Mouse (Mus musculus) stomach, embryonic 14.5 days (tissue): Measurements from ENCODE around the gene Crisp4. TPM values are rescaled to one million over a fixed set of nuclear protein-coding genes. Genes with fewer than 3 reads are reported as not detected.

Source experiments
- ATAC-seq: fragments of 200-750 bp; cut with Nextera tagmentation; 2 replicates; pipeline ENCODE4 v1.8.0; 2017; ENCODE audit warnings: low read depth, moderate TSS enrichment; ENCODE audit not compliant: insufficient number of reproducible peaks, insufficient read depth, low FRiP score
- H3K27ac ChIP-seq: fragments of 300-500 bp; sonication (generic); 2 replicates; pipeline ENCODE4 v1.5.1; 2014; ENCODE audit warnings: mild to moderate bottlenecking, low read length, moderate library complexity, mixed read lengths
- H3K27me3 ChIP-seq: fragments of 300-500 bp; sonication (generic); 2 replicates; pipeline ENCODE4 v1.6.1; 2014; ENCODE audit warnings: low read length, control low read depth, mixed read lengths; ENCODE audit not compliant: control insufficient read depth, insufficient read depth
- H3K36me3 ChIP-seq: fragments of 300-500 bp; sonication (generic); 2 replicates; pipeline ENCODE4 v1.6.1; 2014; ENCODE audit warnings: mild to moderate bottlenecking, control low read depth, low read length, moderate library complexity, mixed read lengths; ENCODE audit not compliant: control insufficient read depth, insufficient read depth
- H3K4me1 ChIP-seq: fragments of 300-500 bp; sonication (generic); 2 replicates; pipeline ENCODE4 v1.6.1; 2014; ENCODE audit warnings: low read length, control low read depth, mixed read lengths; ENCODE audit not compliant: control insufficient read depth, insufficient read depth
- H3K4me2 ChIP-seq: fragments of 300-500 bp; sonication (generic); replicated peaks from 2 replicates; pipeline ENCODE4 v1.6.1; 2014; ENCODE audit warnings: low read depth, low read length, control low read depth
- H3K4me3 ChIP-seq: fragments of 300-500 bp; sonication (generic); 2 replicates; pipeline ENCODE4 v1.5.1; 2014; ENCODE audit warnings: low read depth, low read length, control low read depth
- H3K9ac ChIP-seq: fragments of 300-500 bp; sonication (generic); replicated peaks from 2 replicates; pipeline ENCODE4 v1.6.1; 2014; ENCODE audit warnings: low read depth, mild to moderate bottlenecking, control low read depth, low read length, moderate library complexity, mixed read lengths
- H3K9me3 ChIP-seq: fragments of 300-500 bp; sonication (generic); 2 replicates; pipeline ENCODE4 v1.6.1; 2016; ENCODE audit warnings: low read depth, low read length, control low read depth; ENCODE audit not compliant: control insufficient read depth
- WGBS: fragments of 180-500 bp; shearing (Covaris S2); extraction: QIAGEN DNeasy Blood & Tissue Kit; methylation state at CpG from one replicate; pipeline ENCODE4 v1.1.7; 2014; 5-methylcytosine and 5-hydroxymethylcytosine counted together
- polyA plus RNA-seq: library from polyadenylated mRNA; unstranded; fragments of >200 nt; fragmentation: Nextera tagmentation; extraction: Ambion mirVana; gene quantifications from 2 replicates; pipeline ENCODE4 v1.2.1, GENCODE M21; 2014

Gene Crisp4
- not detected in 2 replicates for polyA plus RNA-seq

DNA sequence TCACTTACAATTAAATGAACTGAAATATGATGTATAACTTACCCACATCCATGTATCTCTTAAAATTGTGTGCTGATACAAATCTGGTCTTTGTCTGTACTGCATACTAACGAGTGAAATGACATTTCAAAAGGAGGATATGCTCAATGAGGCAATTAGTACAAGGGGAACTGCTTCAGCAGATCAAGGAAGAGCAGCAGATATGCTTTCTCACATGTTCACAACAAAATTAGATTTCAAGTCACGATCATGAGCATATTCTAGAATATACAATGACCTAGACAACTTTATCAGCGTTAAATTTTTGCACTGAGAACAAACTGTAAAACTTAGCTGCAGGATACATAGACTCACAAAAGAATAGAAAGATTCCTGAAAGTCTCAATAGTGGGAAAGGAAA lies at the start of gene Crisp4:
Gene Crisp4, minus strand, starts transcription at position 101 of the 400 bp plus-strand sequence.
- ATAC-seq = no peak
- no peak within 1 kb of the TSS for H3K27ac ChIP-seq
- H3K27me3 ChIP-seq = no peaks in the 10 kb centered on the region
- no peaks in the 10 kb centered on the region for H3K4me1 ChIP-seq
- no peaks in the 10 kb centered on the region for H3K36me3 ChIP-seq
- 69% methylated on average over 3 of the region's 3 CpGs for WGBS
- no peak within 1 kb of the TSS for H3K9ac ChIP-seq
- no peak within 1 kb of the TSS for H3K4me3 ChIP-seq
- H3K4me2 ChIP-seq = no peak within 1 kb of the TSS
- H3K9me3 ChIP-seq = no peaks in the 10 kb centered on the region

DNA sequence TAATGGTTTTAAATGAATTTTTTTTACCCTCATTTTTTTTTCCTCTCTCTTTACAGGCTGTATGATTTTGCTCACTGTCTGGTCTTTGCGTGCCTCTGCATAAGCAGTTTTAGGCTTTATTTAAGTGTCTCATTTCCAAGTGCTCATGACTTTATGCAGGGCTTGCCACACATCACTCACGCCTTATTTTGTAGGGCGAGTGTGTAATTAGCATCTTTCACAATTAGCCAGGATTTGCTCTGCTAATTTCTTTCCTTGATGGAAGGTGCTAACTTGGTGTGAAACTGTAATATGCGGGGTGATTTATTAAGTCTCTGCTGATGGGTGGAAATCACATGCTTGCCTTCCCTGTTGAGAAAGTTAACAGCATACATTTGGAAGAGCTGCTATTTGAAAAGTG lies 46.0 kb upstream of the Crisp4 start:
- Histone ChIP-seq H3K4me2 (no peak overlapping the region), H3K27ac (no peak overlapping the region), H3K9ac (no peak overlapping the region), H3K4me3 (no peak overlapping the region), H3K27me3 (no peaks in the 10 kb centered on the region), H3K9me3 (no peaks in the 10 kb centered on the region), H3K4me1 (no peaks in the 10 kb centered on the region), H3K36me3 (no peaks in the 10 kb centered on the region)
- 40% methylated on average over 4 of the region's 4 CpGs for WGBS
- no peak for ATAC-seq

- Histone ChIP-seq H3K27ac (no peak overlapping the region), H3K9ac (no peak overlapping the region), H3K27me3 (no peaks in the 10 kb centered on the region), H3K4me2 (no peak overlapping the region), H3K36me3 (no peaks in the 10 kb centered on the region), H3K4me3 (no peak overlapping the region), H3K4me1 (no peaks in the 10 kb centered on the region), H3K9me3 (no peaks in the 10 kb centered on the region)
- ATAC-seq = no peak
- 13% methylated on average over 1 of the region's 1 CpGs for WGBS
These were observed 45.3 kb upstream of the Crisp4 start for GRCm38 (mm10) chr1:18190714-18191712.

- no peaks in the 10 kb centered on the region for H3K36me3 ChIP-seq
- WGBS = 85% methylated on average over 3 of the region's 3 CpGs
- no peaks in the 10 kb centered on the region for H3K27me3 ChIP-seq
- no peak overlapping the region for H3K4me3 ChIP-seq
- H3K4me2 ChIP-seq = no peak overlapping the region
- no peak overlapping the region for H3K27ac ChIP-seq
- H3K4me1 ChIP-seq = no peaks in the 10 kb centered on the region
- no peaks in the 10 kb centered on the region for H3K9me3 ChIP-seq
- H3K9ac ChIP-seq = no peak overlapping the region
- ATAC-seq = no peak
These were observed 35.5 kb upstream of the Crisp4 start for GRCm38 (mm10) chr1:18181167-18181566.

DNA sequence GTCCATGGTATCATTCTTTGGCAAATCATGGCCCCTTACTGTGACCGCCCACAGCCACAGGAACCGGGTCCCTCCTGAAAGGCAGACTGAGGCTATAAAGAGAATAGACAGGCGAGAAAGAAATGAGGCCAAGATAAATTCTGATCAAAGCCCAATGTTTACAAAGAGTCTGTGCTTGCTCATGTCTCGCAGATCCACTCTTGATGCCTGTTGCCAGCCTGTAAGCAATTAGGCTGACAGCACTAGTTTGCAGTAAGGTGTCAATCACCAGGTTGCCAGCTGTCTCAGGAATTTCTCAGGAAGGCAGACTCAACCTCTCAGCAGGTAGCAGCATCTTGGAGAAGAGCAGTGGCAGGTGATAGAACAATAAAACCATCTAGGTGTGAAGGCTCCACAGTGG lies 24.9 kb upstream of the Crisp4 start:
- Histone ChIP-seq H3K27ac (no peak overlapping the region), H3K9me3 (no peaks in the 10 kb centered on the region; the same call in 1 of the 2 replicates), H3K4me2 (no peak overlapping the region), H3K27me3 (no peaks in the 10 kb centered on the region), H3K9ac (no peak overlapping the region), H3K4me3 (no peak overlapping the region), H3K36me3 (no peaks in the 10 kb centered on the region), H3K4me1 (no peaks in the 10 kb centered on the region)
- ATAC-seq = no peak
- WGBS = 63% methylated on average over 4 of the region's 4 CpGs

DNA sequence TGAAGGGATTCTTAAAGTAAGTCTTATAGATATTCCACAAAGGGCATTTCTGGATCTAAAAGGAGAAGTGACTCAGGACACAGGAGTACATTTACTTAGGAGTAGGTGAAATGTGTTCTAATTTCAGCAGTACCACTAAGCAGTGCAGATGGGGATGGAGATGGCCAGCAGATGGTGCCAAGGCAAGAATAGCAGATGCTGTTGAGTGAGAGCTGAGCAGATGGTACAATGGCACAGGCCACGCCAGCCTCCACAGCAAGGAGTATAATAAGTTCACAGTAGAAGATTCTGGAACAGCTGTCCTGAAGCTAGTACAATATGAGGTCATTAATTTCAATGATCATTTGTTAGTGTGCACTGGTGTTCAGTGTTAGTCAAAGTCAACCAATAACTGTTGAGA lies 22.6 kb upstream of the Crisp4 start:
- no peak for ATAC-seq
- Histone ChIP-seq H3K4me1 (no peaks in the 10 kb centered on the region), H3K4me3 (no peak overlapping the region), H3K36me3 (no peaks in the 10 kb centered on the region), H3K9me3 (no peaks in the 10 kb centered on the region; the same call in 1 of the 2 replicates), H3K9ac (no peak overlapping the region), H3K27ac (no peak overlapping the region), H3K27me3 (no peaks in the 10 kb centered on the region), H3K4me2 (no peak overlapping the region)
- 65% methylated on average over 1 of the region's 1 CpGs for WGBS

- H3K4me1 ChIP-seq = no peaks in the 10 kb centered on the region
- no peak overlapping the region for H3K4me3 ChIP-seq
- no peaks in the 10 kb centered on the region for H3K36me3 ChIP-seq
- H3K9ac ChIP-seq = no peak overlapping the region
- ATAC-seq = no peak
- H3K27me3 ChIP-seq = no peaks in the 10 kb centered on the region
- H3K9me3 ChIP-seq = no peaks in the 10 kb centered on the region
- no peak overlapping the region for H3K4me2 ChIP-seq
- 77% methylated on average over 6 of the region's 6 CpGs for WGBS
- H3K27ac ChIP-seq = no peak overlapping the region
These were observed 13.4 kb upstream of the Crisp4 start for GRCm38 (mm10) chr1:18159082-18159481.

DNA sequence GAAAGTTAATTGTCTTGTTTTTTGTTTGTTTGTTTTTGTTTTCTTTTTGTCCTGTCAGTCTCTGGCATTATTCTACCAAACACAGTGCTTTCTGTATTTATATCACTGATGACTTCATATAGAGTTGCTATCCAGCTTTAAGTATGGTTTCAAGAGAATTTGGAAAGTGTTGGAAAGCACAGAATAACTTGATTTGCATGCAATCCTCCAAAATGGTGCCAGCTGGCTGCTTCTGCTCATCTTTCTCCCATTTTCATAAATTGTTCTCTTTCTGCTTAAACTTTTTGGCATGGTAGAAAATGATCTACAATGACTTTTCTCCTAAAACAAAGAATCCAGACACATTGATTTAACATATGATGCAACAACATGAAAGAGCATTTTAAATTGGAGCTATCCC lies 2.5 kb upstream of the Crisp4 start:
- H3K36me3 ChIP-seq = no peaks in the 10 kb centered on the region
- H3K9ac ChIP-seq = no peak overlapping the region
- no peaks in the 10 kb centered on the region for H3K4me1 ChIP-seq
- no peak overlapping the region for H3K27ac ChIP-seq
- no peak overlapping the region for H3K4me3 ChIP-seq
- no peaks in the 10 kb centered on the region for H3K27me3 ChIP-seq
- H3K4me2 ChIP-seq = no peak overlapping the region
- H3K9me3 ChIP-seq = no peaks in the 10 kb centered on the region
- no peak for ATAC-seq
